Mouse (Mus musculus) liver, embryonic 11.5 days (tissue): ENCODE measurements around the gene Tns1. TPM values are rescaled to one million over a fixed set of nuclear protein-coding genes. Genes with fewer than 3 reads are reported as not detected.

Experiments
- ATAC-seq: fragments of 200-750 bp; cut with Nextera tagmentation; replicated peaks from 2 replicates; pipeline ENCODE4 v1.8.0; 2017; ENCODE audit warnings: moderate number of reproducible peaks, mild to moderate bottlenecking, moderate TSS enrichment, moderate library complexity; ENCODE audit not compliant: low FRiP score
- DNase-seq: peaks from one replicate; pipeline ENCODE4 v3.0.0-alpha.2; 2017; ENCODE audit warnings: low spot score
- H3K27ac ChIP-seq: fragments of 300-500 bp; sonication (generic); 2 replicates; pipeline ENCODE4 v1.5.1; 2014; ENCODE audit warnings: mild to moderate bottlenecking, low read depth, low read length, control low read depth
- H3K27me3 ChIP-seq: fragments of 300-500 bp; sonication (generic); replicated peaks from 2 replicates; pipeline ENCODE4 v1.6.1; 2014; ENCODE audit warnings: low read length, mixed read lengths; ENCODE audit not compliant: control insufficient read depth, insufficient read depth
- H3K36me3 ChIP-seq: fragments of 300-500 bp; sonication (generic); 2 replicates; pipeline ENCODE4 v1.6.1; 2014; ENCODE audit warnings: mild to moderate bottlenecking, low read length, moderate library complexity, mixed read lengths; ENCODE audit not compliant: control insufficient read depth, insufficient read depth
- H3K4me1 ChIP-seq: fragments of 300-500 bp; sonication (generic); replicated peaks from 2 replicates; pipeline ENCODE4 v1.6.1; 2014; ENCODE audit warnings: low read length, mixed read lengths; ENCODE audit not compliant: control insufficient read depth, insufficient read depth
- H3K4me2 ChIP-seq: fragments of 300-500 bp; sonication (generic); 2 replicates; pipeline ENCODE4 v1.6.1; 2014; ENCODE audit warnings: mild to moderate bottlenecking, control low read depth, moderate library complexity
- H3K4me3 ChIP-seq: fragments of 300-500 bp; sonication (generic); 2 replicates; pipeline ENCODE4 v1.5.1; 2014; ENCODE audit warnings: low read depth, low read length, control low read depth
- H3K9ac ChIP-seq: fragments of 300-500 bp; sonication (generic); 2 replicates; pipeline ENCODE4 v1.6.1; 2014; ENCODE audit warnings: low read depth, low read length, control low read depth
- H3K9me3 ChIP-seq: fragments of 300-500 bp; sonication (generic); 2 replicates; pipeline ENCODE4 v1.6.1; 2016; ENCODE audit warnings: low read length, inconsistent platforms, mixed read lengths; ENCODE audit not compliant: control insufficient read depth
- WGBS: fragments of 180-500 bp; shearing (Covaris S2); extraction: QIAGEN DNeasy Blood & Tissue Kit; methylation state at CpG from one replicate; pipeline ENCODE4 v1.1.7; 2014; 5-methylcytosine and 5-hydroxymethylcytosine counted together
- polyA plus RNA-seq: library from polyadenylated mRNA; unstranded; fragments of >200 nt; fragmentation: Nextera tagmentation; extraction: Ambion mirVana; gene quantifications from 2 replicates; pipeline ENCODE4 v1.2.1, GENCODE M21; 2014

Tns1 gene
- polyA plus RNA-seq, 1 experiment from 2014 or later = 19.4 TPM

DNA sequence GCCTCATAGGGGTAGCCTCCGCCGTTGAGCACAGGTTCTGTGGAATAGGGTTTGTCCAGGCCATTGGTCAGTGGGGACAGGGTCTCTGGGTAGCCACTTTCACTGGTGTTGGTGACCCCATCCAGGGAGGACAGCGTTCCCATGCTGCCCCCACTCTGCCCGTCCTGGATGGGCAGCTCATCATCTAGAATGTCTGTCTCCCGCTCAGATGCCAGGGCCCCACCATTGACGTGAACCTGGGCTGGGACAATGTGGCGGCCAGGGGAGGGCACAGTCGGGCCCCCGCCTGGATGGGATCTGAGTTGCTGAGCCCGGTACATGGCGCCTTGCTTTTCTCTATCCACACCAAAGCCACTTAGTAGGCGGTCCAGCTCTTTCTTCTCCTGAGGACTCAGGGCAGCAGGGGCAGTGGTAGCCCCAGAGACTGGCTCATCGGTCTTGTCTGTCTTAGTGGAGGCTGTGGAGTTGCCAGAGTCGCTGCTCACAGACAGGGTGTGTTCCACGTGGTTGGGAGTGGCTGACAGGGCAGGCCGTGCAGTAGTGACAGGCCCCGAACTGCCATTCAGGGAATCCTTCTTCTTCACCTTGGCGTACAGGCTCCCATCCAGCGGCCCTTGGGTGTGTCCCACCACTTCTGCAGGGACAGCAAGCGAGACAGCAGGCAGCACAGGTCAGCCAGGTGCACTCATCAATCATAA lies 170.8 kb downstream of the Tns1 start:
- Histone ChIP-seq H3K4me2 (no peak overlapping the region), H3K9ac (no peak overlapping the region), H3K36me3 (peaks cover 3% of the 10 kb centered on the region; the same call in 1 of the 2 replicates), H3K27ac (no peak overlapping the region), H3K4me1 (peaks cover 6% of the 10 kb centered on the region), H3K27me3 (no peaks in the 10 kb centered on the region), H3K4me3 (no peak overlapping the region), H3K9me3 (no peaks in the 10 kb centered on the region)
- no peak for DNase-seq
- 85% methylated on average over 20 of the region's 20 CpGs for WGBS
- ATAC-seq = no peak

- Histone ChIP-seq H3K27me3 (no peaks in the 10 kb centered on the region), H3K9me3 (no peaks in the 10 kb centered on the region), H3K4me3 (no peak overlapping the region), H3K36me3 (peaks cover 3% of the 10 kb centered on the region; the same call in 1 of the 2 replicates), H3K4me1 (peaks cover 6% of the 10 kb centered on the region), H3K4me2 (no peak overlapping the region), H3K9ac (no peak overlapping the region), H3K27ac (no peak overlapping the region)
- 93% methylated on average over 10 of the region's 10 CpGs for WGBS
- ATAC-seq (no peak), DNase-seq (no peak)
Observed at GRCm38 (mm10) chr1:73952598-73952997, 171.7 kb downstream of the Tns1 start.

DNA sequence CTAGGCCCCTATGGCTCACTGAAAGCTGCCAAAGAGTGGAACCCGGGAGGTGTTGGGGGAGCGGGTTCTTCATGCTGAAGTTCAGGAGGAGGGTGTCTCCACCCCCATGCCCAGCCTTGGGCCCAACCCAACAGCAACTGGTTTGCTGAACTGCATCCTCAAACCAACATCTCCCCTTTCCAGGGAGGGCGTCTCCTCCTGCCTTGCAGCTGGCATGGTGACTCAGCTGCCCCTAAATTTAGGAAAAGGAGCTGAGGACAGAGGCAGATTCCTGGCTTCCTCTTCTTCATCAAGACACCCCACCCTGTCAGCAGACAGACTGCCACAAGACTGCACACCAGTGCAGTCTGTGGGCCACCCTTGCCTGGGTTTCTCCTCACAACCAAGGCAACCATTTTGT lies 173.1 kb downstream of the Tns1 start:
- Histone ChIP-seq H3K4me3 (no peak overlapping the region), H3K9me3 (no peaks in the 10 kb centered on the region), H3K4me2 (no peak overlapping the region), H3K27ac (no peak overlapping the region), H3K9ac (no peak overlapping the region), H3K4me1 (peaks cover 6% of the 10 kb centered on the region; the same call in 1 of the 2 replicates), H3K36me3 (peaks cover 3% of the 10 kb centered on the region; the same call in 1 of the 2 replicates), H3K27me3 (no peaks in the 10 kb centered on the region)
- DNase-seq (no peak), ATAC-seq (no peak)
- WGBS = 93% methylated on average over 3 of the region's 3 CpGs

DNA sequence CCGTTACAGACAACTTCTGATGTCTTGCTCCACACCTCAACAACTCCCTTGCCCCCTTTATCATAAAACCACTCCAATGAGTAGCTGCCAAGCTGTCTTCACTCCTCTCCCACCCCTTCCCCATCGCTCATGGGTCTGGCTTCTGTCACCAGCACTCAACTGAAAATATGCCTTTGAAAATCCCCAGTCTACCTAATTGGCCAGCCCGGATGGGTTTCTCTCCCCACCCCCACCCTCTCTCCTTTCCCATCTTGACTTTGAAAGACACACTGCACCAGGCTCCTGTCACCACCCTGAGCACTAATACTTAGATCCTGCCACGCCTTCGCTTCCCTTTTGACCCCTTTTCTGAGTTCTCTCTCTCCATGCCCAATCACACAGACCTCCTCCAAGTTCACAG lies 175.5 kb downstream of the Tns1 start:
- ATAC-seq = no peak
- Histone ChIP-seq H3K9me3 (no peaks in the 10 kb centered on the region), H3K27ac (no peak overlapping the region), H3K9ac (no peak overlapping the region), H3K4me2 (no peak overlapping the region), H3K27me3 (no peaks in the 10 kb centered on the region), H3K4me3 (no peak overlapping the region), H3K36me3 (peaks cover 3% of the 10 kb centered on the region; the same call in 1 of the 2 replicates), H3K4me1 (no peaks in the 10 kb centered on the region)
- no peak for DNase-seq
- WGBS = 54% methylated on average over 5 of the region's 5 CpGs

DNA sequence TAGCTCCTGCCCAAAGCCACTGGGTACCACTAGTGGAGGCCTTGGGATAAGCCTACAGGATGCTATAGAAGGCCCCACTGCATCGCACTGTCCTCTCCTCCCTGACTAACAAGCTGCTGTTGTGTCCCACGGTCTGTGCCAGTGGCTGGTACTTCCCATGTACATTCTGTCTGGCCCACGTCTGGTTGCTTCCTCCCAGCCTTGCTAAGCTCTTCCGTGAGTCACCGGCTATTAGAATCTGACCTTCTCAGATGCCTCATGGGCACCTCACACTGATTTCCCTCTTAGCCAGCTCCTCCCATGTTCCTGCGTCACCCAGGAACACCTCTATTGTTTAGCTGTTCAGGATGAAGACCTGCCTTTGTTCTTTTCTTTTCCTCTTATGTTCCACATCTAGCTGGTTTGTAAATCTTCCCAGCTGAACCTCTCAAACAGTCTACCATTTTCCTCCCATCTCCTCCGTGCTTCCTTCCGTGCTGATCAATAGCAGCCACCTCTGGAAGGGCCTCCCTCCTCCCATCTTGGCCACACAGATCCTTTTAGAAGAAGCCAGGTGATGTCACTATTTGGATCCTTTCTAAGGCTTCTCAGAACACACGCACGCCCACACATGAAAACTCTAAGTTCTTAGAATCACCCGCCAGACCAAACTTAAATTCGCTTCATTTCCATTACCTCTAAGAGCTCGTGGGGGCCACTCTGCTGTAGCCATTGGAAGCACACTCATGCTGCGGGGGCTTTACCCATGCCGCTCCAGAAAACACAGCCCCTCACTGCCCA lies 176.5 kb downstream of the Tns1 start:
- Histone ChIP-seq H3K9ac (no peak overlapping the region), H3K4me3 (no peak overlapping the region), H3K4me1 (no peaks in the 10 kb centered on the region), H3K9me3 (no peaks in the 10 kb centered on the region), H3K36me3 (no peaks in the 10 kb centered on the region), H3K27ac (no peak overlapping the region), H3K27me3 (no peaks in the 10 kb centered on the region; the same call in 1 of the 2 replicates), H3K4me2 (no peak overlapping the region)
- 72% methylated on average over 15 of the region's 15 CpGs for WGBS
- DNase-seq = no peak
- no peak for ATAC-seq

DNA sequence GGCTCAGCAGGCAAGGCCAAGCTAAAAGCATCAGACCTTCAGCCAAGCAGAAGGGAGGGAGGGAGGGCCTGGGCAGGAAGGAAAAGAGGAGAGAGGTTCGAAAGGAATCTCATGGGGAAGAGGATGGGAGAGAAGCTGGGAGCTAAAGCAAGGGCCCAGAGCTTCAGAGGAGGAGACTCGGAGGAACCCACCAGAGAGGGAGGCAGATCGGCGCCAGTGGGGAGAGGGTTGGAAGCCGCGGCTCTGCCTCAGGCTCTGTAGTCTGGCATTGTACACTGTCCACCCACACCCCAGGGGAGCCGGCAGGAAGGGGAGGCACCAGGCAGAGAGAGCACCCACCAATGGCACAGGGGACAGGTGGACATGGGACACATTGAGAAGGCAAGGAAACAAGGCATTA lies 177.5 kb downstream of the Tns1 start:
- no peaks in the 10 kb centered on the region for H3K36me3 ChIP-seq
- ATAC-seq = no peak; the same call in 1 of the 2 replicates

GRCm38 (mm10) chr1:73944393-73944792 lies 179.9 kb downstream of the Tns1 start:
- Histone ChIP-seq H3K4me3 (no peak overlapping the region), H3K9ac (no peak overlapping the region), H3K27ac (no peak overlapping the region), H3K4me2 (no peak overlapping the region), H3K36me3 (no peaks in the 10 kb centered on the region), H3K27me3 (no peaks in the 10 kb centered on the region; the same call in 1 of the 2 replicates), H3K4me1 (no peaks in the 10 kb centered on the region), H3K9me3 (no peaks in the 10 kb centered on the region)
- ATAC-seq (no peak), DNase-seq (no peak)
- 68% methylated on average over 3 of the region's 3 CpGs for WGBS

More for the DNA sequence above, 177.5 kb downstream of the Tns1 start:
- Histone ChIP-seq H3K4me2 (no peak overlapping the region), H3K4me1 (no peaks in the 10 kb centered on the region), H3K27ac (no peak overlapping the region), H3K9ac (no peak overlapping the region), H3K9me3 (no peaks in the 10 kb centered on the region), H3K27me3 (no peaks in the 10 kb centered on the region; the same call in 1 of the 2 replicates), H3K4me3 (no peak overlapping the region)
- DNase-seq = no peak
- 73% methylated on average over 7 of the region's 7 CpGs for WGBS

GRCm38 (mm10) chr1:73943667-73944289 lies 180.5 kb downstream of the Tns1 start:
- Histone ChIP-seq H3K9ac (no peak overlapping the region), H3K4me2 (no peak overlapping the region), H3K27me3 (no peaks in the 10 kb centered on the region; the same call in 1 of the 2 replicates), H3K4me1 (no peaks in the 10 kb centered on the region), H3K36me3 (no peaks in the 10 kb centered on the region), H3K9me3 (no peaks in the 10 kb centered on the region), H3K27ac (no peak overlapping the region), H3K4me3 (no peak overlapping the region)
- DNase-seq (no peak), ATAC-seq (no peak)
- 80% methylated on average over 9 of the region's 9 CpGs for WGBS
